Mouse (Mus musculus): ENCODE measurements around the gene Tusc1. TPM values are rescaled to one million over a fixed set of nuclear protein-coding genes. Genes with fewer than 3 reads are reported as not detected.
A peak's percentile ranks its signal among the peaks of the same experiment; 100 is the strongest.

Tusc1 gene
- 10 to 100 TPM; 11.2 to 11.9 TPM for total RNA-seq (2021)
- long read RNA-seq, experiment 1, transcript Tusc1-201 (1 exons, 1,374 nt): major isoform, 19 of 19 reads
- long read RNA-seq, experiment 1, partial matches to known transcripts: 0 of 19 reads
- long read RNA-seq, experiment 1, other reads (novel, unspliced or antisense): 0 of 19 reads
- long read RNA-seq, experiment 2, transcript Tusc1-201 (1 exons, 1,374 nt): major isoform, 14 of 14 reads
- long read RNA-seq, experiment 2, partial matches to known transcripts: 0 of 14 reads
- long read RNA-seq, experiment 2, other reads (novel, unspliced or antisense): 0 of 14 reads

GRCm38 (mm10) chr4:93335118-93336003 is at the start of gene Tusc1:
TSS of gene Tusc1 (minus strand) at chr4:93335511.
- Histone ChIP-seq H3K27ac (peak within 1 kb of the TSS; percentile 90), H3K4me3 (peak within 1 kb of the TSS; percentile 70)
- intact Hi-C loops (cut with DNase I): no loop called here
- DNase-seq (ENCODE audit: extremely low spot score in 1 of 2, low spot score in 2 of 2): peak; percentile 78 to 80
- TF ChIP-seq CTCF (IDR thresholded peaks at IDR 0.05): no peak

GRCm38 (mm10) chr4:93352930-93353329 is 17.6 kb upstream of the Tusc1 start:
- Histone ChIP-seq H3K27ac (no peak overlapping the region), H3K4me3 (no peak overlapping the region)
- intact Hi-C loops (cut with DNase I): loop anchor here (10.0 kb wide), 1 partner anchor 652 kb away; no protein-coding TSS in a partner anchor
- DNase-seq (ENCODE audit: extremely low spot score in 1 of 2, low spot score in 2 of 2): no peak
- TF ChIP-seq CTCF (IDR thresholded peaks at IDR 0.05): peak; percentile 73

- DNase-seq (ENCODE audit: extremely low spot score in 1 of 2, low spot score in 2 of 2): no peak
- intact Hi-C loops (cut with DNase I): no loop called here
- no peak overlapping the region for H3K4me3 ChIP-seq
- no peak for TF ChIP-seq CTCF (IDR thresholded peaks at IDR 0.05)
- no peak overlapping the region for H3K27ac ChIP-seq
Measured at GRCm38 (mm10) chr4:93344357-93344756, 9.0 kb upstream of the Tusc1 start.

- TF ChIP-seq CTCF (IDR thresholded peaks at IDR 0.05): no peak
- no peak for DNase-seq (ENCODE audit: extremely low spot score in 1 of 2, low spot score in 2 of 2)
- intact Hi-C loops (cut with DNase I): no loop called here
- H3K27ac ChIP-seq: no peak overlapping the region
- H3K4me3 ChIP-seq: no peak overlapping the region
Measured at GRCm38 (mm10) chr4:93341568-93341967, 6.3 kb upstream of the Tusc1 start.

GRCm38 (mm10) chr4:93337977-93338376 is 2.7 kb upstream of the Tusc1 start:
- Histone ChIP-seq H3K27ac (no peak overlapping the region), H3K4me3 (no peak overlapping the region)
- intact Hi-C loops (cut with DNase I): no loop called here
- DNase-seq (ENCODE audit: extremely low spot score in 1 of 2, low spot score in 2 of 2): no peak
- no peak for TF ChIP-seq CTCF (IDR thresholded peaks at IDR 0.05)

GRCm38 (mm10) chr4:93334636-93335117 is 634 bp downstream of the Tusc1 start:
- TF ChIP-seq CTCF (IDR thresholded peaks at IDR 0.05): no peak
- intact Hi-C loops (cut with DNase I): no loop called here
- H3K27ac ChIP-seq: peak overlapping the region; percentile 90
- peak; percentile 69 to 76 for DNase-seq (ENCODE audit: extremely low spot score in 1 of 2, low spot score in 2 of 2)
- H3K4me3 ChIP-seq: peak overlapping the region; percentile 70

GRCm38 (mm10) chr4:93307486-93307885 is 27.8 kb downstream of the Tusc1 start:
- TF ChIP-seq CTCF (IDR thresholded peaks at IDR 0.05): no peak
- no peak overlapping the region for H3K27ac ChIP-seq
- H3K4me3 ChIP-seq: no peak overlapping the region
- DNase-seq (ENCODE audit: extremely low spot score in 1 of 2, low spot score in 2 of 2): no peak
- intact Hi-C loops (cut with DNase I): no loop called here

- H3K4me3 ChIP-seq: no peak overlapping the region
- DNase-seq (ENCODE audit: extremely low spot score in 1 of 2, low spot score in 2 of 2): no peak
- TF ChIP-seq CTCF (IDR thresholded peaks at IDR 0.05): no peak
- no peak overlapping the region for H3K27ac ChIP-seq
- intact Hi-C loops (cut with DNase I): no loop called here
Measured at GRCm38 (mm10) chr4:93286065-93286464, 49.2 kb downstream of the Tusc1 start.
